Mouse (Mus musculus) intestine, postnatal 0 days (tissue): ENCODE results near the gene Dhcr24. TPM values are rescaled to one million over a fixed set of nuclear protein-coding genes. Genes with fewer than 3 reads are reported as not detected.
A peak's percentile ranks its signal among the peaks of the same experiment; 100 is the strongest.

Experiments used
- ATAC-seq: fragments of 200-750 bp; cut with Nextera tagmentation; 2 replicates; pipeline ENCODE4 v1.8.0; 2017; ENCODE audit warnings: mild to moderate bottlenecking, moderate TSS enrichment, moderate library complexity
- H3K27ac ChIP-seq: fragments of 300-500 bp; sonication (generic); 2 replicates; pipeline ENCODE4 v1.5.1; 2014; ENCODE audit warnings: mild to moderate bottlenecking, low read depth, low read length, moderate library complexity
- H3K27me3 ChIP-seq: fragments of 300-500 bp; sonication (generic); replicated peaks from 2 replicates; pipeline ENCODE4 v1.6.1; 2014; ENCODE audit warnings: low read length, mixed read lengths; ENCODE audit not compliant: control insufficient read depth, insufficient read depth
- H3K36me3 ChIP-seq: fragments of 300-500 bp; sonication (generic); 2 replicates; pipeline ENCODE4 v1.6.1; 2014; ENCODE audit warnings: mild to moderate bottlenecking, moderate library complexity; ENCODE audit not compliant: control insufficient read depth, insufficient read depth
- H3K4me1 ChIP-seq: fragments of 300-500 bp; sonication (generic); replicated peaks from 2 replicates; pipeline ENCODE4 v1.6.1; 2014; ENCODE audit warnings: antibody characterized with exemption, low read length, mixed read lengths; ENCODE audit not compliant: control insufficient read depth, insufficient read depth
- H3K4me2 ChIP-seq: fragments of 300-500 bp; sonication (generic); replicated peaks from 2 replicates; pipeline ENCODE4 v1.6.1; 2014; ENCODE audit warnings: low read depth, mild to moderate bottlenecking, moderate library complexity
- H3K4me3 ChIP-seq: fragments of 300-500 bp; sonication (generic); 2 replicates; pipeline ENCODE4 v1.5.1; 2014; ENCODE audit warnings: low read depth, low read length
- H3K9ac ChIP-seq: fragments of 300-500 bp; sonication (generic); 2 replicates; pipeline ENCODE4 v1.6.1; 2014; ENCODE audit warnings: mild to moderate bottlenecking, low read depth, low read length
- H3K9me3 ChIP-seq: fragments of 300-500 bp; sonication (generic); 2 replicates; pipeline ENCODE4 v1.6.1; 2016; ENCODE audit warnings: mixed run types; ENCODE audit not compliant: control insufficient read depth
- CTCF ChIP-seq: sonication (generic); IDR thresholded peaks from 2 replicates; pipeline ENCODE4 v1.5.1; 2016; ENCODE audit warnings: low read depth, mild to moderate bottlenecking, control low read depth, antibody characterized with exemption, moderate library complexity
- WGBS: fragments of 180-500 bp; shearing (Covaris S2); extraction: QIAGEN DNeasy Blood & Tissue Kit; methylation state at CpG from one replicate; pipeline ENCODE4 v1.1.7; 2014; 5-methylcytosine and 5-hydroxymethylcytosine counted together
- polyA plus RNA-seq: library from polyadenylated mRNA; unstranded; fragments of >200 nt; fragmentation: Nextera tagmentation; extraction: Ambion mirVana; gene quantifications from 2 replicates; pipeline ENCODE4 v1.2.1, GENCODE M21; 2015

Gene Dhcr24
- 6.5 and 7.9 TPM in 2 replicates for polyA plus RNA-seq

DNA sequence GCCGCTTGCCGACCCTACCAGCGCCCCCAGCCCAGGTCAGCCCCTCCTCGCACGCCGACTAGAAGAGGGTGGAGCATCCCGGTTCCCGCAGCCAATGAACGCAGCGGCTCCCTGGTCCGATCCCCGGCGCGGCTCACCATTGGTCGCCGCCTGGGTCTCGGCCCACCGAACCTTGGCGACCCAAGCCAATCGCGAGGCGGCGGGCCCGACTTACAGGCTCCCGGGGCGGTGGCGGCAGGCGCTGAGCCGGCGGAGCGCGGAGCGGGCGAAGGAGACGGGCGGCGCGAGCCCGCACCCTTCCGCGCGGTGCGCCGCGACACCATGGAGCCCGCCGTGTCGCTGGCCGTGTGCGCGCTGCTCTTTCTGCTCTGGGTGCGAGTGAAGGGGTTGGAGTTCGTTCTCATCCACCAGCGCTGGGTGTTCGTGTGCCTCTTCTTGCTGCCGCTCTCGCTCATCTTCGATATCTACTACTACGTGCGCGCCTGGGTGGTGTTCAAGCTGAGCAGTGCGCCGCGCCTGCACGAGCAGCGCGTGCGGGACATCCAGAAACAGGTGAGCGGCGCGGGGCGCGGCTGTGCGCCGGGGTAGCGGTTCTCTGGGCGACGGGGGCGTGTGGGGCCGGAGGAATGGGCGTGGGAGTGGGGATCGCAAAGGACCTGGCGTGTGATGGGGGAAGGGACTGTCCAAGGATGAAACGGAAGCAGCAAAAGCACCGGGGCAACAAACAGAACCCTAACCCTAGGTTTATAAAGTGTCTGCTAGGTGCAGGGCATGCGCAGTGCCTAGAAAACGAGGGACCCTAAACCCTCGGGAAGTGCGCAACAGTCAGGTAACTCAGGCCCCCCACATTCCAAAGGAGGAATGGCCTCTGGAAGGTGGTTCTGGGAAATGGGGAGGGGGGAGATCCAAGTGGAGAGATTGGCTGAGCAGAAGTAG, at the start of gene Dhcr24:
TSS of gene Dhcr24 (plus strand) at position 193 of the 936 bp plus-strand sequence.
- peak within 1 kb of the TSS; percentile 69 for H3K4me3 ChIP-seq
- TF ChIP-seq CTCF = no peak
- peak within 1 kb of the TSS; percentile 81 for H3K27ac ChIP-seq
- WGBS = under 1% methylated on average over 89 of the region's 89 CpGs
- no peaks in the 10 kb centered on the region for H3K27me3 ChIP-seq
- peaks cover 10% of the 10 kb centered on the region for H3K4me1 ChIP-seq
- peaks cover 23% of the 10 kb centered on the region for H3K36me3 ChIP-seq
- peak within 1 kb of the TSS; percentile 94 for H3K4me2 ChIP-seq
- H3K9me3 ChIP-seq = no peaks in the 10 kb centered on the region
- peak within 1 kb of the TSS; percentile 50 for H3K9ac ChIP-seq
- peak; percentile 93 for ATAC-seq

- no peak for ATAC-seq
- Histone ChIP-seq H3K4me2 (no peak overlapping the region), H3K27me3 (no peaks in the 10 kb centered on the region), H3K27ac (no peak overlapping the region), H3K9ac (no peak overlapping the region), H3K9me3 (no peaks in the 10 kb centered on the region), H3K4me1 (no peaks in the 10 kb centered on the region), H3K36me3 (no peaks in the 10 kb centered on the region), H3K4me3 (no peak overlapping the region)
- 40% methylated on average over 6 of the region's 6 CpGs for WGBS
- no peak for TF ChIP-seq CTCF
Measured at GRCm38 (mm10) chr4:106514606-106515005, 46.2 kb upstream of the Dhcr24 start.

GRCm38 (mm10) chr4:106522547-106522946, 38.3 kb upstream of the Dhcr24 start:
- H3K9me3 ChIP-seq = no peaks in the 10 kb centered on the region
- H3K9ac ChIP-seq = no peak overlapping the region
- H3K36me3 ChIP-seq = no peaks in the 10 kb centered on the region
- no peak for ATAC-seq
- no peaks in the 10 kb centered on the region for H3K27me3 ChIP-seq
- H3K4me1 ChIP-seq = no peaks in the 10 kb centered on the region
- H3K4me2 ChIP-seq = no peak overlapping the region
- no peak overlapping the region for H3K4me3 ChIP-seq
- no peak for TF ChIP-seq CTCF
- WGBS = 52% methylated on average over 3 of the region's 3 CpGs
- no peak overlapping the region for H3K27ac ChIP-seq

DNA sequence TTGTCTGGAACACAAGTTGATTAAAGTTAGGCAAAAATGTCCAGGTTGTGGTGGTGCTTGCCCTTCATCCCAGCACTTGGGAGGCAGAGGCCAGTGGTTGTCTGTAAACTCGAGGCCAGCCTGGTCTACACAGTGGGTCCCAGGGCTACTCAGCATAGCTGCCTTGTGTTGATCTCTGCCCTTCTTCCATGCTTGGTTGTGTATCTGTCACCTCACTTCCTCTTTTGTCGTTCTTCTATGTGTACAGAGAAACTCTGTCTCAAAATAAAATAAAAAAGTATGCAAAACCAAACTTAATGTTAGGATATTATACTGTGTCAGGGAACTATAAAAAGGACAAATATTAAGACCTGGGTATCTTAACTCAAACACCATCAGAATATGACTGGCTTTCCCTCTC, 36.7 kb upstream of the Dhcr24 start:
- WGBS = 67% methylated on average over 2 of the region's 2 CpGs
- no peaks in the 10 kb centered on the region for H3K36me3 ChIP-seq
- H3K4me2 ChIP-seq = no peak overlapping the region
- no peak for TF ChIP-seq CTCF
- no peaks in the 10 kb centered on the region for H3K27me3 ChIP-seq
- H3K9ac ChIP-seq = no peak overlapping the region
- no peaks in the 10 kb centered on the region for H3K4me1 ChIP-seq
- no peaks in the 10 kb centered on the region for H3K9me3 ChIP-seq
- no peak overlapping the region for H3K27ac ChIP-seq
- ATAC-seq = no peak
- no peak overlapping the region for H3K4me3 ChIP-seq

- no peaks in the 10 kb centered on the region for H3K4me1 ChIP-seq
- H3K27ac ChIP-seq = no peak overlapping the region
- H3K27me3 ChIP-seq = no peaks in the 10 kb centered on the region
- no peaks in the 10 kb centered on the region for H3K36me3 ChIP-seq
- H3K4me3 ChIP-seq = no peak overlapping the region
- H3K9ac ChIP-seq = no peak overlapping the region
- no peaks in the 10 kb centered on the region for H3K9me3 ChIP-seq
- WGBS = 87% methylated on average over 2 of the region's 2 CpGs
- no peak for ATAC-seq
- H3K4me2 ChIP-seq = no peak overlapping the region
- TF ChIP-seq CTCF = no peak
Measured at GRCm38 (mm10) chr4:106525001-106525400, 35.8 kb upstream of the Dhcr24 start.

DNA sequence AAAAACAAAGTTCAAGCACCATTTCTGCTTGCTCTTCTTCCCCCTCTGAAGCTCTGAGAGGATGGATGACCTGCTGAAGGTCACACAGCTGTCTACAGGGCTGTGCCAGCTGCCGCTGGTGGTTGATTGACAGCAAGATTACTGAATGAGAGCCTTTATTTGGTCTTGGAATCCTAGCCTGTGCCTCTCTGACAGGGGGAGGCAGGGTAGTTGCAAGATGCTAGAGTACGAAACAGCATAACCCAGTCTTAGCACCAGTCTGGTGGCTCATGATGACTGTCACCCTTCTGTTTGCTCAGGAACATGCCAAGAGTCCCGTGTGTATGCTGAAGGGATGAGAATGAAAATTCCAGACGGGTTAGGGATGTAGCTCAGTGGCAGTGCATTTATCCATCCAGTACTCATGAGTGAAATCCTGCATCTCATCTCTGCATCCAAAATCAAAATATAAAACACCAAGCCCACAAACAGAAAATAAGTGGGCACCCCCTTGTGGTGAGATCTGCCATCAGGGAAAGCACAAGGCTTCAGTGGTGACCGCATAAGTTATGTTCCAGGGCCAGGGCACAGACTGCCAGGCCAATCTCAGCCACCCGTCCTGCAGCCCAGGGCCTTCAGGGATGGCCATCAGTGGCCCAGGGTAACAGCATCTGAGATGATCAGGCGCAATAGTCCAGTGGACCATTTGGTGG, 32.8 kb upstream of the Dhcr24 start:
- no peaks in the 10 kb centered on the region for H3K27me3 ChIP-seq
- no peaks in the 10 kb centered on the region for H3K4me1 ChIP-seq
- no peak overlapping the region for H3K4me2 ChIP-seq
- H3K9me3 ChIP-seq = no peaks in the 10 kb centered on the region
- ATAC-seq = no peak
- no peak overlapping the region for H3K27ac ChIP-seq
- H3K36me3 ChIP-seq = no peaks in the 10 kb centered on the region
- TF ChIP-seq CTCF = peak; percentile 50
- no peak overlapping the region for H3K4me3 ChIP-seq
- H3K9ac ChIP-seq = no peak overlapping the region
- WGBS = 71% methylated on average over 7 of the region's 7 CpGs
